Mouse (Mus musculus): ENCODE measurements around the gene Cxcl16.

- TF ChIP-seq CTCF (IDR thresholded peaks at IDR 0.05; ENCODE audit: control insufficient read depth, insufficient read depth, insufficient replicate concordance, low read depth, low read length) (no peak), POLR2A (IDR thresholded peaks at IDR 0.05; ENCODE audit: control insufficient read depth, low read depth, low read length) (no peak)
Measured at GRCm38 (mm10) chr11:70489684-70490083, 29.9 kb upstream of the Cxcl16 start.

Measured in testis, adult 2 months (tissue).